Mouse (Mus musculus) E14TG2a.4 (cell line): Measurements from ENCODE around the gene Got1.

ENCODE experiments used
- H3K27me3 ChIP-seq: 2 replicates; pipeline ENCODE4 v1.6.1; 2014; ENCODE audit warnings: low read length, control low read depth; ENCODE audit not compliant: insufficient read depth
- H3K36me3 ChIP-seq: 2 replicates; pipeline ENCODE4 v1.6.1; 2014; ENCODE audit warnings: low read length, control low read depth; ENCODE audit not compliant: insufficient read depth
- H3K4me1 ChIP-seq: replicated peaks from 2 replicates; pipeline ENCODE4 v1.6.1; 2014; ENCODE audit warnings: low read depth, low read length, control low read depth
- H3K4me3 ChIP-seq: replicated peaks from 2 replicates; pipeline ENCODE4 v1.5.1; 2014; ENCODE audit warnings: mild to moderate bottlenecking, low read length
- H3K9me3 ChIP-seq: 2 replicates; pipeline ENCODE4 v1.6.1; 2014; ENCODE audit warnings: low read length, control low read depth
- CTCF ChIP-seq: conservative IDR thresholded peaks from 2 replicates; pipeline ENCODE4 v1.5.1; 2014; ENCODE audit warnings: low read length
- NANOG ChIP-seq: IDR thresholded peaks from 2 replicates; pipeline ENCODE4 v1.6.1; 2014; ENCODE audit warnings: borderline replicate concordance, low read length, mixed read lengths
- POU5F1 ChIP-seq: IDR thresholded peaks from 2 replicates; pipeline ENCODE4 v1.6.1; 2014; ENCODE audit warnings: low read length, borderline replicate concordance

The Got1 gene

DNA sequence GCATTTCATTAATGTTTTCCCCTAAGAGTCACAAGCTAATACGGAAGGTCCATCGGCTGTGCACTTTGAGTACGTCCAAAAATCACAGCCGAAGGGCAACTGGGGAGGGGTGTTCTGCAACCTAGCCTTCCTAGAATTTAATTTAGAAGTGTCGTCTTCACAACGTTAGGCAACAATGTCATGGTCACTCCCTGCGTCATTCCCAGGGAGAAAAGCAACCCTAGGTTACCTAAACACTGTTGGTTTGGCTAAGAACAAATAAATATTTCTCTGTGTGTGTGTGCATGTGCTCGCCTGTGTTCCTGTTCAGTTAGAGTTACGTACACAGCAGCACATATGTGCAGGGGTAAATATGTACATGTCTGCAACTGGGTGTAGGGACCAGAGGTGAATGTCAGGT lies 1.6 kb upstream of the Got1 start:
- Histone ChIP-seq H3K9me3 (no peaks in the 10 kb centered on the region), H3K4me1 (peaks cover 57% of the 10 kb centered on the region), H3K27me3 (no peaks in the 10 kb centered on the region), H3K4me3 (no peak overlapping the region), H3K36me3 (peaks cover 16% of the 10 kb centered on the region)
- TF ChIP-seq NANOG (no peak), POU5F1 (no peak), CTCF (no peak)

DNA sequence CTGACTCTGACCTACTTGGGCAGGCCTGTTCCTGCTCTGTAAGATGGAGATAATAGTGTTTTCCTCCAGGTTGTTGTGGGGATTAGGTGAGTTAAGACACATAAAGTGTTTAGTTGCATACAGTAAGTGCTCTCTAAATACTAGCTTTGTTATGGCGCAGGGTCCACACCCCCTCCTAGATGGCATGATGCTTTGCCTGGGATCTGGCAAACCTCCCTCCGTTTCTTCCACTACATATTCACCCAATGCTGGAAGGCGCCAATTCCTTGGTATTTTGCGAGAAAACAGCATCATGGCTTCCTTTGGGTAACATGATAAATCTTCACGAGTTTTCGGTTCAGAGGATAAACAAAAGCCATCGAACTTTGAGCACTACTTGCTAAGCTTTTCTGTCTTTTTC lies 1.2 kb upstream of the Got1 start:
- Histone ChIP-seq H3K4me1 (peaks cover 57% of the 10 kb centered on the region), H3K9me3 (no peaks in the 10 kb centered on the region), H3K4me3 (peak overlapping the region; percentile 95), H3K36me3 (peaks cover 17% of the 10 kb centered on the region), H3K27me3 (no peaks in the 10 kb centered on the region)
- TF ChIP-seq NANOG (no peak), CTCF (no peak), POU5F1 (no peak)

DNA sequence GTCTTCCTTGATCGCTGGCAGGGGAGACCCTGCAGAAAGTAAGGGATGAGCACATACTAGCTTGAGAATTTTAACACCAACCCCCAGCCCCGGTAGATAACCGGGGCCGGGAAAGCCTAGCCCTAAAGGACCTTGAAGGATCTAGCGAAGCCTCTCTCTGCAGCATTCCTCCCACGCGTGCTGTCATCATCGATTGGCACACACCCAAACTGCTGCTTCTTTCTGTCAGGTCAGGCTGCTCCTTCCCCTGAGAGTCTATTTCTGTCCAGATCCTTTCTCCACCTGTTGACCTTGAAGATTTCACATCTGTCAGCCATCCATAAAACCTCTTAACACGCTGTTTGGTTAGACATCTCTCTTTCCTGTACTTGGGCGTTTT lies 688 bp upstream of the Got1 start:
- Histone ChIP-seq H3K4me1 (peaks cover 60% of the 10 kb centered on the region), H3K4me3 (peak overlapping the region; percentile 95), H3K9me3 (no peaks in the 10 kb centered on the region), H3K27me3 (no peaks in the 10 kb centered on the region), H3K36me3 (peaks cover 17% of the 10 kb centered on the region)
- TF ChIP-seq NANOG (no peak), POU5F1 (no peak), CTCF (no peak)

DNA sequence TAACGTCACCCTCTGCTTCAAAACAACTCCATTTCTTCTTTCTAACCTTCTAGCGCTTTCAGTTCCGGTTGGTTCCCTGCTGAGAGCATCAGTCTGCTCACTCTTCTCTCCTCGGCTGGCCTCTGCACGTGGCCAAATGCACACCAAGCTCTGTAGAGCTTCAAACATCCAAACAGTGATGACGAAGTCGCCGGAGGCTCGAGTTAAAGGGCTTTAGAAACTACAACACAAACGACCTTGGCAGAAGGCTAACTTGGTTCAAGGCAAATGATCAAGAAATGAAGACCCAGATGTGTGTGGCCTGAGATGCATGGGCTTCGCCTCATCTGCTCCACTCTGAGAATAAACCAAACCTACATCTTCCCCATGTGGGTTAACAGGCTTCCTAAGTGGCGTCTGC lies 854 bp downstream of the Got1 start:
- H3K36me3 ChIP-seq: peaks cover 31% of the 10 kb centered on the region
- H3K9me3 ChIP-seq: no peaks in the 10 kb centered on the region
- no peaks in the 10 kb centered on the region for H3K27me3 ChIP-seq
- H3K4me3 ChIP-seq: peak overlapping the region; percentile 95
- peaks cover 75% of the 10 kb centered on the region for H3K4me1 ChIP-seq
- TF ChIP-seq NANOG (no peak), POU5F1 (no peak), CTCF (no peak)

DNA sequence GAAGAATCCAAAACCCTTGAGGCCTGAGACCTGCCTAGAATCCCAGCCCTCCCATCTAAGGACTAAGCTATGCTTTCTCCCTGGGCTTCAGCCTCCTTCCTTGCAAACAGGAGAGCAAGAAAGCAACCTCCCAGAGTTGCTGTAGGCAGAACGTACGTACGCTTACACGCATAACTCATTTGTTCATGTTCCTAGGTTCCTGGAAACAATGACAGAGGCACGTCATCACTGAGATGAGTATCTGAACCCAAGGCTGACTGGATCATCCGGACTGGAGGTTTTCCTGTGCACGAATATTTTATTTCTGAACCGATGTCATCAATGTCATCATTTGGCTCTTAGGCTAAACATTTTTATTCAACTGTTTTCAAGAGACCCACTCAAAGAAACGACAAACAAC lies 2.4 kb downstream of the Got1 start:
- H3K36me3 ChIP-seq: peaks cover 47% of the 10 kb centered on the region
- TF ChIP-seq POU5F1 (no peak), CTCF (no peak)
- no peaks in the 10 kb centered on the region for H3K27me3 ChIP-seq
- peaks cover 77% of the 10 kb centered on the region for H3K4me1 ChIP-seq
- H3K4me3 ChIP-seq: peak overlapping the region; percentile 71
- no peaks in the 10 kb centered on the region for H3K9me3 ChIP-seq

DNA sequence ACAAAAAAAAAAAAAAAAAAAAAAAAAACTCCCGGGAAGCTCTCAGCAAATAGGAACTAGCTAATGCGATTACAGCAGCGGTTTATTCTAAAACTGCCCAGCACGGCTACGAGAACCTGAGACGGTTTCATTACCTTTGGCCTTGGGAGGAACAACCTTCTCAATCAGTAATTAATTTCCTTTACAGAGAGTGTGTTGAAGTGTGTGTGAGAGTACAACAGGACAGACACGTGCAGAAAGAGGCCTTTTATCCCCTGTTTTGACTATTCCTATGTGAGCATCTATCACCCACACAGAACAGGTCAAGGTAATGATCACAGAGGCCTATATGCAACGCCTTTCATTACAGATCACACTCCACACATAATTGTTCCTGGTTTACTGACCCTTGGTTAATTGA lies 3.0 kb downstream of the Got1 start:
- Histone ChIP-seq H3K4me3 (peak overlapping the region; percentile 71), H3K36me3 (peaks cover 53% of the 10 kb centered on the region), H3K4me1 (peaks cover 77% of the 10 kb centered on the region), H3K9me3 (no peaks in the 10 kb centered on the region), H3K27me3 (no peaks in the 10 kb centered on the region)
- TF ChIP-seq POU5F1: no peak
- no peak for TF ChIP-seq NANOG
- TF ChIP-seq CTCF: no peak

DNA sequence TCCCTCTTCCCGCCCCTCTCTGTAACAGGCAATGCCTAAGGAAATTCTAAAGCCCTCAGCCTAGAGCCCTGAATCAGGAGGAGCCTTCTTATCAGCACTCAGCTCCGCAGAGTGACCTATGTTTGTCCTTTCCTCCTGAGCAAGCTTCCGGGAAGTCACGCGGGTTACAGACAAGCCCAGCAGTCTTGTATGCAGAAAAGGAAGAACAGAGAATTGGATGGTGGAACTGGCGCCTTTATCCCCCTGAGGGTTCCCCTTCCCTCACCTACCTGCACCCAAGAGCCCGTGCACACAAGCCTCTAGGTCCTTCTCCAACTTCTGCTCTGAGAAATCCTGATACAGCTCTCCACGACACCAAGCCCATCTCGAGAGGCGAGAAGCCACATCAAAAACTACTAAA lies 4.0 kb downstream of the Got1 start:
- H3K9me3 ChIP-seq: no peaks in the 10 kb centered on the region
- H3K36me3 ChIP-seq: peaks cover 63% of the 10 kb centered on the region
- H3K4me3 ChIP-seq: peak overlapping the region; percentile 71
- H3K4me1 ChIP-seq: peaks cover 76% of the 10 kb centered on the region
- TF ChIP-seq POU5F1 (no peak), CTCF (no peak), NANOG (no peak)
- H3K27me3 ChIP-seq: no peaks in the 10 kb centered on the region

DNA sequence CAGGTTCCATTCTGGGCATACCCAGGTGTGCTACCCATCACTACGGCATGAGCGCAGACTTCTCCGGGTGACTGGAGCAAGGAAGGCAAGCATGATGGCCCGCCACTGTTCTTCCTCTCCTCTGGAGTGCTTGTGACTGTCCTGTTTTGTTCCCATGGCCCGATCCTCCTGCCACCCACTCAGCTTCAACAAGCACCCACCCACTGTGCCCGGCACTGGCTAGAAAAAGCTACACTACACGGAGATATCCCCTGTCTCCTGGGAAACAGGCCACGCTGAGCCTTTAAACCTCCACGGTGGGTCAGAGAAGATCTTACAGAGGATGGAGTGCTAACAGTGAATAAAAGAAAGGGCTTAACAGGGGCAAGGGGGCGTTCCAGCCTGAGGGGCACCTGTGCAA lies 5.2 kb downstream of the Got1 start:
- H3K27me3 ChIP-seq: no peaks in the 10 kb centered on the region
- H3K36me3 ChIP-seq: peaks cover 75% of the 10 kb centered on the region
- no peaks in the 10 kb centered on the region for H3K9me3 ChIP-seq
- TF ChIP-seq POU5F1: no peak
- no peak for TF ChIP-seq NANOG
- TF ChIP-seq CTCF: no peak
- H3K4me1 ChIP-seq: peaks cover 81% of the 10 kb centered on the region
- peak overlapping the region; percentile 53 for H3K4me3 ChIP-seq

DNA sequence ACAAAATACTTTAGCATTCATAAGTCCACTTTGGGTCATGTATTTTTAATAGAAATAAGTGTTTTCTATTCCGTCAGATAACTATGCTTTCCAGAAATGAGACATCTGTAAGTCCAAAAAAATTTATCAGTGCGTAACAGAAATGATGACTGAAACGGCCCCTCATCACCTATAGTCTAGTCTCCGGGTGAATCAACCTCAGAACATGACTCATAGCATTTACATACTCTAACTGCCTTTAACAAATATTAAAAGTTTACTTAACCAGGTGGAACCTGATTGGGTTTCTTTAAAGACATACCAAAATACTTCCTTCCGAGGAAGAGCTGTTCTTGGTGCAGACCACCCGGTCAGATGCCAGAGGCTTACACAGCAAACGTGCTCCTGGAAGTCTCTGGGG lies 6.1 kb downstream of the Got1 start:
- TF ChIP-seq NANOG: no peak
- TF ChIP-seq CTCF: no peak
- no peak for TF ChIP-seq POU5F1

More for the DNA sequence above, 6.1 kb downstream of the Got1 start:
- H3K36me3 ChIP-seq: peaks cover 83% of the 10 kb centered on the region
- no peaks in the 10 kb centered on the region for H3K27me3 ChIP-seq
- H3K4me3 ChIP-seq: no peak overlapping the region
- H3K4me1 ChIP-seq: peaks cover 83% of the 10 kb centered on the region
- H3K9me3 ChIP-seq: no peaks in the 10 kb centered on the region
